Mouse (Mus musculus): ENCODE data around the gene Sox11.

GRCm38 (mm10) chr12:27367476-27367875 lies 25.1 kb upstream of the Sox11 start:
- TF ChIP-seq CTCF (IDR thresholded peaks at IDR 0.05; ENCODE audit: extremely low read depth, insufficient read depth, insufficient read length, insufficient replicate concordance), result no peak
- TF ChIP-seq POLR2A (IDR thresholded peaks at IDR 0.05; ENCODE audit: low read depth, low read length), result no peak
